Mouse (Mus musculus): ENCODE data around the gene Ctnna3.
"Not testable (repeated sequence)": the region's sequence is repeated elsewhere in the genome, so short reads cannot be mapped to it uniquely, and the experiment has no call there.

The Ctnna3 gene

GRCm38 (mm10) chr10:63427146-63427545 is 2.8 kb upstream of the Ctnna3 start:
- DNase-seq, result no peak

DNA sequence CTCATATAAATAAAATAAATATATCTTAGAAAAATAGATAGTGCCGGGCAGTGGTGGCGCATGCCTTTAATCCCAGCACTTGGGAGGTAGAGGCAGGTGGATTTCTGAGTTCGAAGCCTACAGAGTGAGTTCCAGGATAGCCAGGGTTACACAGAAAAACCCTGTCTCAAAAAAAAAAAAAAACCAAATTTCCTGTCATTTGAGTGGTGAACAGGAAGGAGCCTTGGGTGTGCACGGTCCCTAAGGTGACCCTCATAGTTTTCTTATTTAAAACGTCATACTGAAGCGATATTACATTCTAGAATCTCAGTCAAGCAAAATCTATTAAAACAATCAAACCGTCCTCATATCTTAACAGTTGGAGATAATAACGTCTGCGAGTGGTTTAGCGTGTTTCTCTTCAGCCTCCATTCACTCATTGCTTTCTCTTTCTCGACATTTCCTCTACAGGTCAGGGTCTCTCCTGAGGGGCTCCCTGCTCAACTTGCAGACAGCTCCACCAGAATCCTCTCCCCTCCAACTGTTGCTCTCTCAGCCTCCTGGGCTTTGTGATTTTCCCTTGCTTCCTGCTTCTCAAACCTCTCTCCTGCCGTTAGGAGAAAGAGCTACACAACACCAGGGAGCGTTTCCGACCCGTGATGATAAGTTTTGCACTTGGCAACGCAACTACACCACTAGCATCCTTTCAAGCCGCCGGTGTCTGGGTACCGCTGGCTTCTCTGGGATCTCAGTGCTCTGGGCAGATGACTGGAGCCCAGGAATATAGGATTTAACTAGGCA is 1.5 kb upstream of the Ctnna3 start:
- peak; percentile 56 for DNase-seq

- no peak for DNase-seq
These were observed 916 bp upstream of the Ctnna3 start for GRCm38 (mm10) chr10:63429023-63429340.

DNA sequence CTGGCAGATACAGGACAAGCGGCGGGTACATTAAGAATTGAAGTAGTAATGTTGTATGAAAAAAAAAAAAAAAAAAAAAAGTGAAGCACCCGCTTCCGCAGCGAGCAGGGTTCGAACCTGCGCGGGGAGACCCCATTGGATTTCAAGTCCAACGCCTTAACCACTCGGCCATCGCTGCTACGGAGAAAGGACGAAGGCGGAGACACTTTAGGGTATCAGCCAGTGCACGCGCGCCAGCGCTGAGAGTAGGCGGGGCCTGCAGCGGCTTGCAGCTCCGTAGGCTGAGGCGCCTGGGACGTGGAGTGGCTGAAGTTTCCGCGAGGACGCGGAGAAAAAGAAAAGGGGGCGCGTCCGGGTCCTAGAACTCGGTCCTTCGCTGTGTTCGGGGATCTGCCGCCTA is 518 bp upstream of the Ctnna3 start:
- peak; percentile 98 for DNase-seq

- no peak for DNase-seq
These were observed 1.4 kb downstream of the Ctnna3 start for GRCm38 (mm10) chr10:63431221-63431736.

DNA sequence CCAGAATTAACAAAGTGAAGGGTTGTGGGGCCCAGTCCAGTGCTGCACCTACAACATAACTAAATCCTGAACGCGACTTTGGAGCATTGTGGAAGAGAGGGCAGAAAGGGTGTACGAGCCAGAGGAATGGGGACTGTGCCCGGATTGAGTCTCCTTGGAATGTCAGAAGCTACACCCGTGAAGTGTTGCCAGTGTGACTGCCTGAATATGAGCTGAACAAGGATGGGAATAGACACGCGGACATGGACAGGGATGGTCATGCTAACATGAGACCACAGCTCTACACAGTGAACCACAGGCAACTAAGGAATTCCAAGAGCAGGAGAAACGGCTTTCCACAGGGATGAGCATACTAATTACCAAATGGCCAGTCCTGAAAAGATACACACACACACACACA is 2.2 kb downstream of the Ctnna3 start:
- DNase-seq, result no peak

DNA sequence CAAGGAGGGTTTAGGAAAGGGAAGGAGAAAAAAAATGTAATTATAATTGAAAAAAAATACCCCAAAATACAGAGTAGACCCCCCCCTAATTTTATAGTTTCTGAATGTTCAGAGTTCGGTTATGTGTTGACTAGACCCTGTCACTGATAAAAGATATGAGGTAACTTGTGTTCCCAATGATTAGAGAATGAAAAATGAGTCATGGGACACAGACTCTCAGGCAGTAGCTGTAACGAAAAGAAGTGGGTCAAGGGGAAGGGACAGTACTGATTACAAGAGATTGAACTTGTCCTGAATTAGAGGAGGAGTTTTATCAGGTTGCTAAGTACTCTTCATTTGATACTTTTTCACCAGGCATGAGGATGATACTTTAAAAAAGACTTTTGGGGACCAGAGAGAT is 3.0 kb downstream of the Ctnna3 start:
- no peak for DNase-seq

DNA sequence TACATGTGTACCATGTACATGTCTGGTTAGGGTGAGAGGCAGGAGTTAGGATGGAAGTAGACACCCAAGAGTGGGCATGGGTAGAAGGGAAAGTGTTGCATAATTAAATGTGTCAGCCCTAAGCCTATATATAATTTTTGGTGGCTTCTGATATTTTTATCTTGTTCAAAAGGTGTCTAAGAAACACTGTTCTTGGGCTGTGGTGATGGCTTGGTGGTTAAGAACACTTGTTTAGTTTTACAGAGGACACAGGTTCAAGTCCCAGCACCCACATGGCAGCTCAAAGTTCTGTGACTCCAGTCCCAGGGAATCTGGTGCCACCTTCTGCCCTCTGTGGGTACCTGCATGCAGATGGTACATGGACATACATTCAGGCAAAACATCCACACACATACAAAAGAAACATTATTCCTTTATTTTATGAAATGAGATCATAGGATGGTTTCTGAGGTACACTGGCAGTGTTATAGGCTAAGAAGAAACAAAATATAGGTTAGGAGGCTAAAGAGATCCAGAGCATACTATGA is 8.9 kb downstream of the Ctnna3 start:
- no peak for DNase-seq

DNA sequence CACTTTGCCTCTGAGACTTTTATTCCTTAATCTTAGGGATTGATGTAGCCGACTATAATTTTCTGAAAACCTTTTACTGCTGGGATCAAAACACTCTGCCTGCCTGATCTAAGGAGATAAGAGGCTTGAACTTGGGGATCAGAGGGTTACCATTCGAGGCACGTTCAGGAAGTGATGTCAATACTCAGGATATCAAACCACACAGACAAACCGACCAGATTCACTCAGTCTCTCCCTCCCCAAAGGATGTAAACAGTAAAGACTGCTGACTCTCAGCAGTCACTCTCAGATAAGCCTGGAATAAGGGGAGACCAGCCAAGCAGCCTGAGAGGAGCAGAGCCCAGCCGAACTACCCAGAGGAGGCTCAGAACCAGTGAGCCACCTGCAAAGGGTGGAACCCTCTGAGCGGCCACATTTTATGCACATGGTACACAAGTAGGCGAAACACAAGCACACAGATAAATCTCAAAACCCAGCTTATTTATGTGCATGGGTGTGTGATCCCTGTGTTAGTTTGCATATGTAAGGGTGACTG is 9.9 kb downstream of the Ctnna3 start:
- no peak for DNase-seq

GRCm38 (mm10) chr10:63444602-63445387 is 14.9 kb downstream of the Ctnna3 start:
- not testable (repeated sequence) for DNase-seq

DNA sequence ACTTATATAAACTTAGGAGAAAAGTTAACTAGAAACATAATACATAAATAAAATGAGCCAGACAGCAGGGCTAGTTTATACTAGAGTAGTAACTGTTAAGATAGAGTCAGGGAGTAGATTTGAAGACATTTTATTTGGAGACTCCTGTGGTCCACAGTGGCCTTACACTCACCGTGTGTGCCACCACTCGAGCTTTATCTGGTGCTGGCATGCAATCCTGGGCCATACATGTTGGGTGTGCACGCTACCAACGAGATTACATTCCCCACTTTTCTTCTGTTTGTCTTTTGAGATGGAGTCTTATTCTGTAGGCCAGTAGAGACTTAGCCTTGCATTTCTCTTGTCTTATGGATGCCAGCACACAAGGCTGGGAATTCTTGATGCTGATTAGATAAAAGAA is 24.0 kb downstream of the Ctnna3 start:
- no peak for DNase-seq

DNA sequence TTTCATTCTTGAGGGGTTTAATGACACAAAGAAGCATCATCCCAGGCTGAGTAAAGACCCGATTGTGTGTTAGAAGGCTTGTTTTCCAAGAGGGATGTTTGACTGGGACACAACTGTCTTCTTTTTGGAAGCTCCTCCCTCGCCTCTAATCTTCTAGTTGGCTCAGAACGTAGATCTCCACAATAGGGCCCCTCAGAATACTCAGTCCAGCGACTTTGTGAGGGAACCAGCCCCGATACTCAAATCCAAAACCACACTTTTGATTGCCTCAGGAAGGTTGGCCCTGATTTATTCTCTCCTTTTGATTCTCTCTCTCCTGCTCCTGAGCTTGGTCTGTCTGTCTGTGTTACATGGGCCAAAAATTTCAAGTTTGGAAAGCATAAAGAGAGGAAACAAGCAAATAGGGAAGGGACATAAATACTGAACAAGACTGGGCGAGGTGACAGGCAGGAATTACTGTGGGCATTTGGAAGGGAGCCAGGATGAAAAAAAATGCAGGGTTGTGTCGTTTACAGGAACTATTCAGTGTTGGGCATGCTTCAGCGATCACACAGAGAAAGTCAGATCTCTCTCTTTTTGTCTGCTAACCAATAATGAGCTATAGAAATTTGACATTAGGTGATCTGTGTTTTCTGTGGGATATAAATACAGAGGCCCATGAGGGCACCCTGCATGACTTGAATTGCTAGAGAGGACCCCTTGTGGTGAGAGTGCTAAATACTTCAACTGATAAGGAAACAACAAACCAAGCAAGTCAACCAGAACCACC is 25.4 kb downstream of the Ctnna3 start:
- peak; percentile 45 for DNase-seq

GRCm38 (mm10) chr10:63457292-63458128 is 27.6 kb downstream of the Ctnna3 start:
- no peak for DNase-seq

GRCm38 (mm10) chr10:63460935-63461334 is 31.0 kb downstream of the Ctnna3 start:
- DNase-seq, result no peak

DNA sequence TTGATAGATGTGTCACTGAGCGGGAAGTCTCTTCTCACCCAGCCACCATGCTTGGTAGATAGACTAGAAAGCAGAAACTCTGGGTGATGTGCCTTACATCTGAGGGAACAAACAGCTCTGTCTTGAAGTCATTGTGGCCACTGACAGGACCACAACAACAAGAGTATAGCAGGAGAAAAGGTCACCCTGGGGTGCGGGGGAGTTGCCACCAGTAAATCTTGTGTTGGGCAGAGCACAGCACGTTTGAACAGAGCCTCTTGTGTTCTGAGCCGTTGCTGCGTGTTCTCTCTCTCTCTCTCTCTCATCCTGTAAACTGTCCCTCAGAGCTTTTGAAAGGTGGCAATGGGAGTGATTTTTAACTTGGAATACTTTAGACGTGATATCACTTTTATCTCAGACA is 42.6 kb downstream of the Ctnna3 start:
- DNase-seq, result no peak

GRCm38 (mm10) chr10:63476167-63476647 is 46.3 kb downstream of the Ctnna3 start:
- no peak for DNase-seq

GRCm38 (mm10) chr10:63478946-63479345 is 49.0 kb downstream of the Ctnna3 start:
- DNase-seq, result no peak

GRCm38 (mm10) chr10:63480066-63480465 is 50.2 kb downstream of the Ctnna3 start:
- no peak for DNase-seq

DNA sequence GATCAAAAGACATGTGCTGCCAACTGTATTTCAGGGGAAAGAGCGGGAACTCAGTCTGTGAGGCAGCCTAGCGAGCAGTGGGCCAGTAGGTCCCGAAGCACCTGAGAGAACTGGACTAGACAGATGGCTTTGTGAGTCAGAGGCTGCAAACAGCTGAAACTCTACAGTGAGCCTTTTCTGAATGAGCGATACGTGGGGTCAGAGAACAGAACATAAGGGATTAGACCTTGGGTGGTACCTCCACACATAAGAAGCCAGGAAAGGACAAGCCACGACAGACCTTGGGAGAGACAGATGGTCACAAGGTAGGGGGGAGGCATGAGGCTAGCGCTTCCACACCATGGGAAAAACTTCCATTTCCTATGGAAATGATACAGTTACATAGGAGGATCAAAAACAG is 58.4 kb downstream of the Ctnna3 start:
- no peak for DNase-seq

DNA sequence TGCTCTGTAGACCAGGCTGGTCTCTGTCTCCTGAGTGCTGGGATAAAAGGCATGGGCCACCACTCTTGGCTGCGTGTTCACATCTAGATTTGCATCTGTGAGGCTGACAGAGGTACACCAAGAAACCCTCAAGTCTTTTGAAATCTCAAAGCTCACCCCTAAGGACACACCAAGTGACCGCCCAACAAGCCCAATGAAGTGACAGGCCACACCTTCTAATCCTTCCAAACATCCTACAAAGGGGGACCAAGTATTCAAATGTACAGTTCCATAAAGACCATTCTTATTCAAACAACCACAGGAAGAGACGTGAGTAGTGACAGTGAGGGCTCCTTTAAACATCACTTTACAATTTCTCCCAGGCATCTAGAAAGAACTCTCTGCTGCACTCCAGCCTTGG is 94.1 kb downstream of the Ctnna3 start:
- no peak for DNase-seq

DNA sequence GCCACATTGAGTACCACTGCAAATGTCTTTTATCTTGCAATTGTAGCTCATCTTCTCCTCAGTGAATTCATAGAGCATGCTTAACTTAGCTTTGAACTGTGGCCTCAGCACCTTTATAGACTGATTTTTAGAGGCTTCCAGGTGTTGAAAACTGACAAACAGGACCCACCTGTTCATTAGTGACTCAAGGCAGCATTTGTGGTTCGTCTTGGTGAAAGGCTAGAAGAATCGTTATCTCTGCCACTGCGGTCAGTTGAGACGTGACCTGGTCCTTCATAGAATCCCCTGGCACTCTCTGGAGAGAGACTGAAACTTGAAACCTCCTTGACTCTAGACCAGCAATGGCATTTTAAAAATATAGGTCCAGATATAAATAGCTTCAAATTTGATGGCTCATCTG is 96.1 kb downstream of the Ctnna3 start:
- no peak for DNase-seq

DNA sequence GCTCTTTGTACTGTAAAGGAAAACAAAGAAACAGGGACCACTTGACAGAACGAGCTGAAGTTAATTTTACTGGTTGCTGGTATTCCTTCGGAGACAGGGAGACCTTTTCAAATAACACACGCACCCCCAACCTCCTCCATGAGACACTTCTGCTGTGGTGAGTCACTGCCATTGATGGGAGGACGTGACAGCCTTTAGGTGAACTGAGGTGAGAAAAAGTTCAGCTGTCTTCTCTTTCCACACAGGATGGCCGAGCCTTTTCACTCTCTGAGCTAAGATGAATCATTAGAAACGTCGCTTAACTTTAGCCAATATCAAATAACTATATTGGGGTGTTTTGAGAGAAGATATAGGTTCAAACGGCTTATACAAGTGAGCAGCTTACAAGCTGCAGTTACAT is 102.5 kb downstream of the Ctnna3 start:
- DNase-seq, result no peak

Measured in retina, postnatal 1 day (tissue).